Mouse (Mus musculus) lung, postnatal 14 days (tissue): ENCODE results near the gene Iqca.

Source experiments
- DNase-seq: peaks from one replicate; pipeline ENCODE4 v3.0.0; 2021

The Iqca gene

GRCm38 (mm10) chr1:90051347-90051746, 101.9 kb downstream of the Iqca start:
- peak; percentile 62 for DNase-seq

- DNase-seq = no peak
These were observed 103.0 kb downstream of the Iqca start for GRCm38 (mm10) chr1:90050046-90050739.

GRCm38 (mm10) chr1:90028305-90028704, 124.9 kb downstream of the Iqca start:
- no peak for DNase-seq

- peak; percentile 32 for DNase-seq
These were observed 126.3 kb downstream of the Iqca start for GRCm38 (mm10) chr1:90026945-90027344.

GRCm38 (mm10) chr1:90020336-90020735, 132.9 kb downstream of the Iqca start:
- DNase-seq = no peak

- no peak for DNase-seq
These were observed 135.1 kb downstream of the Iqca start for GRCm38 (mm10) chr1:90018071-90018470.

- no peak for DNase-seq
These were observed 138.8 kb downstream of the Iqca start, which contains the start of gene Asb18 for GRCm38 (mm10) chr1:90014446-90014845. Asb18 (minus strand) TSS chr1:90014666.

- DNase-seq = no peak
These were observed 139.9 kb downstream of the Iqca start for GRCm38 (mm10) chr1:90013273-90013672.

- no peak for DNase-seq
These were observed 140.4 kb downstream of the Iqca start for GRCm38 (mm10) chr1:90012850-90013249.

GRCm38 (mm10) chr1:90012168-90012567, 141.0 kb downstream of the Iqca start:
- DNase-seq = no peak

GRCm38 (mm10) chr1:90010077-90010476, 143.1 kb downstream of the Iqca start:
- DNase-seq = no peak

GRCm38 (mm10) chr1:90009188-90009587, 144.0 kb downstream of the Iqca start:
- no peak for DNase-seq

- DNase-seq = no peak
These were observed 146.5 kb downstream of the Iqca start for GRCm38 (mm10) chr1:90006666-90007065.

- DNase-seq = no peak
These were observed 152.2 kb downstream of the Iqca start for GRCm38 (mm10) chr1:90000981-90001380.

- no peak for DNase-seq
These were observed 153.3 kb downstream of the Iqca start for GRCm38 (mm10) chr1:89999858-90000257.

- DNase-seq = no peak
These were observed 154.5 kb downstream of the Iqca start for GRCm38 (mm10) chr1:89998696-89999095.

GRCm38 (mm10) chr1:89998076-89998475, 155.1 kb downstream of the Iqca start:
- DNase-seq = no peak

- no peak for DNase-seq
These were observed 160.9 kb downstream of the Iqca start for GRCm38 (mm10) chr1:89992256-89992655.
